Mouse (Mus musculus) heart, embryonic 16.5 days (tissue): Measurements from ENCODE around the gene Tns4. TPM values are rescaled to one million over a fixed set of nuclear protein-coding genes. Genes with fewer than 3 reads are reported as not detected.

ENCODE experiments used
- ATAC-seq: fragments of 200-750 bp; cut with Nextera tagmentation; replicated peaks from 2 replicates; pipeline ENCODE4 v1.8.0; 2017; ENCODE audit warnings: moderate number of reproducible peaks; ENCODE audit not compliant: insufficient read depth, low FRiP score; ENCODE audit errors: extremely low read depth
- H3K27ac ChIP-seq: fragments of 300-500 bp; sonication (generic); 2 replicates; pipeline ENCODE4 v1.5.1; 2014; ENCODE audit warnings: mild to moderate bottlenecking, low read length, control low read depth, moderate library complexity
- H3K27me3 ChIP-seq: fragments of 300-500 bp; sonication (generic); 2 replicates; pipeline ENCODE4 v1.6.1; 2014; ENCODE audit warnings: low read length, mixed read lengths; ENCODE audit not compliant: control insufficient read depth, insufficient read depth
- H3K36me3 ChIP-seq: fragments of 300-500 bp; sonication (generic); 2 replicates; pipeline ENCODE4 v1.6.1; 2014; ENCODE audit not compliant: control insufficient read depth, insufficient read depth
- H3K4me1 ChIP-seq: fragments of 300-500 bp; sonication (generic); 2 replicates; pipeline ENCODE4 v1.6.1; 2014; ENCODE audit warnings: low read length, mixed read lengths; ENCODE audit not compliant: control insufficient read depth, insufficient read depth
- H3K4me2 ChIP-seq: fragments of 300-500 bp; sonication (generic); 2 replicates; pipeline ENCODE4 v1.6.1; 2014; ENCODE audit warnings: low read depth, mild to moderate bottlenecking, control low read depth, low read length
- H3K4me3 ChIP-seq: fragments of 300-500 bp; sonication (generic); 2 replicates; pipeline ENCODE4 v1.5.1; 2014; ENCODE audit warnings: mild to moderate bottlenecking, control low read depth, low read length
- H3K9ac ChIP-seq: fragments of 300-500 bp; sonication (generic); 2 replicates; pipeline ENCODE4 v1.6.1; 2014; ENCODE audit warnings: low read length, control low read depth
- H3K9me3 ChIP-seq: fragments of 300-500 bp; sonication (generic); replicated peaks from 2 replicates; pipeline ENCODE4 v1.6.1; 2016; ENCODE audit warnings: low read length; ENCODE audit not compliant: control insufficient read depth
- WGBS: fragments of 180-500 bp; shearing (Covaris S2); extraction: QIAGEN DNeasy Blood & Tissue Kit; methylation state at CpG from one replicate; pipeline ENCODE4 v1.1.7; 2014; 5-methylcytosine and 5-hydroxymethylcytosine counted together
- polyA plus RNA-seq: library from polyadenylated mRNA; unstranded; fragments of >200 nt; fragmentation: Nextera tagmentation; extraction: Ambion mirVana; gene quantifications from 2 replicates; pipeline ENCODE4 v1.2.1, GENCODE M21; 2015

The Tns4 gene
- 0.06 and 0.71 TPM in 2 replicates for polyA plus RNA-seq

- Histone ChIP-seq H3K9me3 (no peaks in the 10 kb centered on the region), H3K9ac (no peak within 1 kb of the TSS), H3K4me1 (no peaks in the 10 kb centered on the region), H3K27me3 (no peaks in the 10 kb centered on the region), H3K27ac (no peak within 1 kb of the TSS), H3K4me2 (no peak within 1 kb of the TSS), H3K36me3 (no peaks in the 10 kb centered on the region), H3K4me3 (no peak within 1 kb of the TSS)
- 64% methylated on average over 14 of the region's 14 CpGs for WGBS
- ATAC-seq: no peak
Observed at GRCm38 (mm10) chr11:99089077-99089601, at the start of gene Tns4. Gene Tns4 (minus strand): TSS chr11:99089306.

GRCm38 (mm10) chr11:99137385-99137784 is 48.3 kb upstream of the Tns4 start:
- Histone ChIP-seq H3K9me3 (no peaks in the 10 kb centered on the region), H3K4me1 (peaks cover 10% of the 10 kb centered on the region), H3K9ac (no peak overlapping the region), H3K4me3 (no peak overlapping the region), H3K4me2 (no peak overlapping the region), H3K36me3 (no peaks in the 10 kb centered on the region), H3K27ac (no peak overlapping the region), H3K27me3 (no peaks in the 10 kb centered on the region)
- 59% methylated on average over 4 of the region's 4 CpGs for WGBS
- no peak for ATAC-seq

- H3K27ac ChIP-seq: no peak overlapping the region; the same call in 1 of the 2 replicates
- 68% methylated on average over 4 of the region's 4 CpGs for WGBS
Observed at GRCm38 (mm10) chr11:99136961-99137360, 47.9 kb upstream of the Tns4 start.

GRCm38 (mm10) chr11:99136361-99136760 is 47.3 kb upstream of the Tns4 start:
- Histone ChIP-seq H3K27me3 (no peaks in the 10 kb centered on the region), H3K9me3 (no peaks in the 10 kb centered on the region), H3K9ac (no peak overlapping the region), H3K27ac (no peak overlapping the region), H3K4me3 (no peak overlapping the region), H3K4me1 (peaks cover 20% of the 10 kb centered on the region), H3K4me2 (no peak overlapping the region), H3K36me3 (no peaks in the 10 kb centered on the region)
- WGBS: 49% methylated on average over 3 of the region's 3 CpGs
- 0 out of 2 replicates have a peak, but pooled peaks have one; percentile 38 for ATAC-seq

More at GRCm38 (mm10) chr11:99136961-99137360, 47.9 kb upstream of the Tns4 start:
- Histone ChIP-seq H3K4me2 (no peak overlapping the region), H3K27me3 (no peaks in the 10 kb centered on the region), H3K4me3 (no peak overlapping the region), H3K4me1 (peaks cover 15% of the 10 kb centered on the region), H3K9ac (no peak overlapping the region), H3K9me3 (no peaks in the 10 kb centered on the region), H3K36me3 (no peaks in the 10 kb centered on the region)
- no peak for ATAC-seq

GRCm38 (mm10) chr11:99135047-99135440 is 45.9 kb upstream of the Tns4 start:
- Histone ChIP-seq H3K27ac (peak overlapping the region; percentile 63), H3K36me3 (no peaks in the 10 kb centered on the region), H3K4me2 (no peak overlapping the region), H3K9ac (no peak overlapping the region), H3K9me3 (no peaks in the 10 kb centered on the region), H3K4me1 (peaks cover 20% of the 10 kb centered on the region), H3K27me3 (no peaks in the 10 kb centered on the region), H3K4me3 (no peak overlapping the region)
- 59% methylated on average over 8 of the region's 8 CpGs for WGBS
- ATAC-seq: no peak

GRCm38 (mm10) chr11:99134266-99135046 is 45.4 kb upstream of the Tns4 start:
- Histone ChIP-seq H3K27me3 (no peaks in the 10 kb centered on the region), H3K36me3 (no peaks in the 10 kb centered on the region), H3K4me1 (peaks cover 20% of the 10 kb centered on the region), H3K9me3 (no peaks in the 10 kb centered on the region), H3K4me3 (no peak overlapping the region), H3K4me2 (no peak overlapping the region), H3K9ac (no peak overlapping the region), H3K27ac (peak overlapping the region; percentile 63)
- 55% methylated on average over 15 of the region's 15 CpGs for whole genome bisulfite sequencing
- ATAC-seq: no peak

GRCm38 (mm10) chr11:99133285-99133897 is 44.3 kb upstream of the Tns4 start:
- Histone ChIP-seq H3K4me2 (no peak overlapping the region), H3K9me3 (no peaks in the 10 kb centered on the region), H3K4me3 (no peak overlapping the region), H3K27ac (peak overlapping the region; percentile 8; the same call in 1 of the 2 replicates), H3K4me1 (peaks cover 20% of the 10 kb centered on the region), H3K9ac (no peak overlapping the region), H3K36me3 (no peaks in the 10 kb centered on the region), H3K27me3 (no peaks in the 10 kb centered on the region)
- WGBS: 53% methylated on average over 5 of the region's 5 CpGs
- no peak for ATAC-seq

- Histone ChIP-seq H3K9me3 (no peaks in the 10 kb centered on the region), H3K4me1 (peaks cover 27% of the 10 kb centered on the region), H3K9ac (peak overlapping the region; percentile 42), H3K4me2 (peak overlapping the region; percentile 55), H3K4me3 (peak overlapping the region; percentile 19), H3K27ac (peak overlapping the region; percentile 60), H3K27me3 (no peaks in the 10 kb centered on the region), H3K36me3 (no peaks in the 10 kb centered on the region)
- ATAC-seq: peak; percentile 49; the same call in 1 of the 2 replicates
- whole genome bisulfite sequencing: 5% methylated on average over 11 of the region's 11 CpGs
Observed at GRCm38 (mm10) chr11:99132091-99132730, 43.1 kb upstream of the Tns4 start.
